Mouse (Mus musculus) liver, embryonic 16.5 days (tissue): Measurements from ENCODE around the gene Zfp287. TPM values are rescaled to one million over a fixed set of nuclear protein-coding genes. Genes with fewer than 3 reads are reported as not detected.

Experiments used
- ATAC-seq: fragments of 200-750 bp; cut with Nextera tagmentation; 2 replicates; pipeline ENCODE4 v1.8.0; 2017; ENCODE audit warnings: low read depth, mild to moderate bottlenecking, moderate number of reproducible peaks, moderate library complexity
- H3K27ac ChIP-seq: fragments of 300-500 bp; sonication (generic); 2 replicates; pipeline ENCODE4 v1.5.1; 2014; ENCODE audit warnings: mild to moderate bottlenecking, low read length
- H3K27me3 ChIP-seq: fragments of 300-500 bp; sonication (generic); 2 replicates; pipeline ENCODE4 v1.6.1; 2014; ENCODE audit warnings: low read depth, low read length, mixed read lengths; ENCODE audit not compliant: control insufficient read depth, insufficient read depth
- H3K36me3 ChIP-seq: fragments of 300-500 bp; sonication (generic); 2 replicates; pipeline ENCODE4 v1.6.1; 2014; ENCODE audit warnings: mild to moderate bottlenecking; ENCODE audit not compliant: control insufficient read depth, insufficient read depth
- H3K4me1 ChIP-seq: fragments of 300-500 bp; sonication (generic); 2 replicates; pipeline ENCODE4 v1.6.1; 2014; ENCODE audit warnings: low read depth, low read length, mixed read lengths; ENCODE audit not compliant: control insufficient read depth
- H3K4me2 ChIP-seq: fragments of 300-500 bp; sonication (generic); 2 replicates; pipeline ENCODE4 v1.6.1; 2014; ENCODE audit warnings: low read depth, low read length, mixed read lengths
- H3K4me3 ChIP-seq: fragments of 300-500 bp; sonication (generic); 2 replicates; pipeline ENCODE4 v1.5.1; 2014; ENCODE audit warnings: low read depth, mild to moderate bottlenecking, low read length
- H3K9ac ChIP-seq: fragments of 300-500 bp; sonication (generic); 2 replicates; pipeline ENCODE4 v1.6.1; 2014; ENCODE audit warnings: low read depth, low read length
- H3K9me3 ChIP-seq: fragments of 300-500 bp; sonication (generic); replicated peaks from 2 replicates; pipeline ENCODE4 v1.6.1; 2016; ENCODE audit warnings: low read length; ENCODE audit not compliant: control insufficient read depth
- WGBS: fragments of 180-500 bp; shearing (Covaris S2); extraction: QIAGEN DNeasy Blood & Tissue Kit; methylation state at CpG from one replicate; pipeline ENCODE4 v1.1.7; 2014; ENCODE audit not compliant: insufficient replicate concordance; 5-methylcytosine and 5-hydroxymethylcytosine counted together
- polyA plus RNA-seq: library from polyadenylated mRNA; unstranded; fragments of >200 nt; fragmentation: Nextera tagmentation; extraction: Ambion mirVana; gene quantifications from 2 replicates; pipeline ENCODE4 v1.2.1, GENCODE M21; 2015

The Zfp287 gene
- polyA plus RNA-seq, 1 experiment from 2014 or later, result 0.68 TPM

- Histone ChIP-seq H3K4me1 (peaks cover 4% of the 10 kb centered on the region; the same call in 1 of the 2 replicates), H3K27me3 (peaks cover 18% of the 10 kb centered on the region), H3K36me3 (no peaks in the 10 kb centered on the region), H3K4me3 (peak overlapping the region; percentile 62), H3K27ac (no peak overlapping the region), H3K4me2 (peak overlapping the region; percentile 73; the same call in 1 of the 2 replicates), H3K9ac (no peak overlapping the region), H3K9me3 (no peaks in the 10 kb centered on the region)
- WGBS, result 19% methylated on average over 5 of the region's 5 CpGs
- ATAC-seq, result no peak
Observed at GRCm38 (mm10) chr11:62732022-62732387, 300 bp upstream of the Zfp287 start.

- Histone ChIP-seq H3K4me3 (no peak overlapping the region), H3K27me3 (peaks cover 18% of the 10 kb centered on the region), H3K27ac (no peak overlapping the region), H3K9ac (no peak overlapping the region), H3K36me3 (no peaks in the 10 kb centered on the region), H3K4me1 (peaks cover 4% of the 10 kb centered on the region; the same call in 1 of the 2 replicates), H3K4me2 (no peak overlapping the region), H3K9me3 (no peaks in the 10 kb centered on the region)
- 71% methylated on average over 8 of the region's 8 CpGs for WGBS
- no peak for ATAC-seq
Observed at GRCm38 (mm10) chr11:62728276-62728675, 3.4 kb downstream of the Zfp287 start.

- WGBS, result 69% methylated on average over 5 of the region's 5 CpGs
- no peaks in the 10 kb centered on the region for H3K9me3 ChIP-seq
- H3K4me2 ChIP-seq, result no peak overlapping the region
- no peak overlapping the region for H3K9ac ChIP-seq
- no peaks in the 10 kb centered on the region for H3K27me3 ChIP-seq
- H3K4me1 ChIP-seq, result no peaks in the 10 kb centered on the region
- H3K36me3 ChIP-seq, result no peaks in the 10 kb centered on the region
- no peak overlapping the region for H3K27ac ChIP-seq
- H3K4me3 ChIP-seq, result no peak overlapping the region
- ATAC-seq, result no peak
Observed at GRCm38 (mm10) chr11:62710657-62711056, 21.0 kb downstream of the Zfp287 start.

GRCm38 (mm10) chr11:62708252-62708651, 23.5 kb downstream of the Zfp287 start:
- H3K4me2 ChIP-seq, result no peak overlapping the region
- no peaks in the 10 kb centered on the region for H3K9me3 ChIP-seq
- ATAC-seq, result no peak
- no peak overlapping the region for H3K9ac ChIP-seq
- H3K36me3 ChIP-seq, result no peaks in the 10 kb centered on the region
- H3K4me3 ChIP-seq, result no peak overlapping the region
- no peak overlapping the region for H3K27ac ChIP-seq
- no peaks in the 10 kb centered on the region for H3K4me1 ChIP-seq
- no peaks in the 10 kb centered on the region for H3K27me3 ChIP-seq
- 53% methylated on average over 7 of the region's 7 CpGs for WGBS

- Histone ChIP-seq H3K4me2 (no peak overlapping the region), H3K9me3 (no peaks in the 10 kb centered on the region), H3K4me3 (no peak overlapping the region), H3K4me1 (no peaks in the 10 kb centered on the region), H3K27ac (no peak overlapping the region), H3K36me3 (no peaks in the 10 kb centered on the region), H3K27me3 (no peaks in the 10 kb centered on the region), H3K9ac (no peak overlapping the region)
- 64% methylated on average over 2 of the region's 2 CpGs for WGBS
- ATAC-seq, result no peak
Observed at GRCm38 (mm10) chr11:62706141-62706540, 25.6 kb downstream of the Zfp287 start.

- H3K27ac ChIP-seq, result no peak overlapping the region
- no peaks in the 10 kb centered on the region for H3K27me3 ChIP-seq
- no peaks in the 10 kb centered on the region for H3K4me1 ChIP-seq
- no peaks in the 10 kb centered on the region for H3K36me3 ChIP-seq
- H3K9ac ChIP-seq, result no peak overlapping the region
- H3K4me2 ChIP-seq, result no peak overlapping the region
- H3K9me3 ChIP-seq, result no peaks in the 10 kb centered on the region
- 47% methylated on average over 1 of the region's 1 CpGs for WGBS
- no peak overlapping the region for H3K4me3 ChIP-seq
- ATAC-seq, result no peak
Observed at GRCm38 (mm10) chr11:62701218-62701617, 30.5 kb downstream of the Zfp287 start.

- no peak for ATAC-seq
- Histone ChIP-seq H3K4me2 (no peak overlapping the region), H3K4me3 (no peak overlapping the region), H3K4me1 (no peaks in the 10 kb centered on the region), H3K9ac (no peak overlapping the region), H3K36me3 (no peaks in the 10 kb centered on the region), H3K27me3 (no peaks in the 10 kb centered on the region), H3K9me3 (no peaks in the 10 kb centered on the region), H3K27ac (no peak overlapping the region)
- 30% methylated on average over 4 of the region's 4 CpGs for WGBS
Observed at GRCm38 (mm10) chr11:62699749-62700148, 32.0 kb downstream of the Zfp287 start.

GRCm38 (mm10) chr11:62695126-62695525, 36.6 kb downstream of the Zfp287 start:
- 75% methylated on average over 8 of the region's 8 CpGs for WGBS
- ATAC-seq, result no peak

GRCm38 (mm10) chr11:62693299-62694184, 38.2 kb downstream of the Zfp287 start:
- H3K27me3 ChIP-seq, result no peaks in the 10 kb centered on the region
- 20% methylated on average over 9 of the region's 11 CpGs for WGBS

More at GRCm38 (mm10) chr11:62695126-62695525, 36.6 kb downstream of the Zfp287 start:
- Histone ChIP-seq H3K9ac (no peak overlapping the region), H3K4me2 (no peak overlapping the region), H3K36me3 (no peaks in the 10 kb centered on the region), H3K27ac (no peak overlapping the region), H3K27me3 (no peaks in the 10 kb centered on the region), H3K4me1 (no peaks in the 10 kb centered on the region), H3K9me3 (no peaks in the 10 kb centered on the region), H3K4me3 (no peak overlapping the region)

More at GRCm38 (mm10) chr11:62693299-62694184, 38.2 kb downstream of the Zfp287 start:
- ATAC-seq, result no peak
- no peaks in the 10 kb centered on the region for H3K9me3 ChIP-seq
- H3K4me2 ChIP-seq, result no peak overlapping the region
- no peak overlapping the region for H3K9ac ChIP-seq
- H3K4me3 ChIP-seq, result no peak overlapping the region
- no peak overlapping the region for H3K27ac ChIP-seq
- H3K36me3 ChIP-seq, result no peaks in the 10 kb centered on the region
- no peaks in the 10 kb centered on the region for H3K4me1 ChIP-seq
